Mouse (Mus musculus): Measurements from ENCODE around the gene Hic1. TPM values are rescaled to one million over a fixed set of nuclear protein-coding genes. Genes with fewer than 3 reads are reported as not detected.
A peak's percentile ranks its signal among the peaks of the same experiment; 100 is the strongest.

Gene Hic1
- polyA plus RNA-seq, 1 experiment from 2014 or later: 16.2 TPM

DNA sequence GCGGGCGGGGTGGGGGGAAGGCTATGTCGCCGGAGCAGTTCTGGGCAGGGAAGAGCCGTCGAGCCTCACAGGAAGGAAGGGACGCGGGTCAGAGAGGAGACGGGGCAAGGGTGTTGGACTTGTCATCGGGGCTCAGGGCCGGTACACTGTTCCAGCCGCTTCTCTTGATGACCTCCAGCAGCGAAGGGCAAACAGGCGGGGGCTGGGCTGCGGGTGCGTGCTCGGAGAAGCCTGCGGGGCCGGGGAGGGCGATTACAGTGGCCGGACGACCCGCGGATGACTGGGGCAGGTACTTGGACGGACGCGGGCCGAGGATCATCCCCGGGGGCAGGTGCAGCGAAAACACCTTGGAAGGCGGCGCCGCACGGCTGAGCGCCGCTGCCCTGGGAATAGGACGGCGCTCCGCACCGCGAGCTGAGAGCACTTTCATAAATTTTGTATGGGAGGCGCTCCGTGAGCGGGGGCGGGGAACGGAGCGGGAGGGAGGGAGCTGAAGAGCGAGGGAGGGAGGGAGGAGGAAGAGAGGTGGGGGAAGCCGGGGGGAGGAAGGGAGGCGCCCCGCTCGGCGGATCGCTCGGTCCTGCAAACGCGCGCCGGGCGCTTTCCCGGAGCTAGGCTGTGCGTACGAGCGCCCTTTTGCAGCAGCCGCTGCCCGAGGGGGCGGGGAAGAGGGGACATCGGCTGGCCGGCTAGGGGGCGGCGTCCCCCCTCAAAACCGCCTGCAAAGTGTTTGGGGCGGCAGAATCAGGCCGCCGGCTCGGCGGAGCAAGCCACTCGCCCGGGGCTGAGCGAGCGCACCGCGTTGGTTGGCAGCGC, 24.1 kb upstream of the Hic1 start, which contains the start of gene Rtn4rl1:
TSS of gene Rtn4rl1 (plus strand) at position 528 of the 816 bp plus-strand sequence.
- H3K36me3 ChIP-seq (ENCODE audit: insufficient read depth, low read length): no peaks in the 10 kb centered on the region
- H3K4me3 ChIP-seq (ENCODE audit: low read length): peak within 1 kb of the TSS; percentile 60
- H3K27ac ChIP-seq (ENCODE audit: low read length): no peak within 1 kb of the TSS
- WGBS: under 1% methylated on average over 80 of the region's 84 CpGs
- peaks cover 55% of the 10 kb centered on the region for H3K27me3 ChIP-seq (ENCODE audit: insufficient read depth, low read length)
- peak within 1 kb of the TSS; percentile 65 for H3K9ac ChIP-seq (replicated peaks; ENCODE audit: low read length)
- peaks cover 39% of the 10 kb centered on the region for H3K4me1 ChIP-seq (ENCODE audit: insufficient read depth, low read length)
- H3K4me2 ChIP-seq (replicated peaks; ENCODE audit: low read depth, low read length): peak within 1 kb of the TSS; percentile 87
- H3K9me3 ChIP-seq (ENCODE audit: low read length): no peaks in the 10 kb centered on the region
- ATAC-seq (ENCODE audit: low FRiP score, low TSS enrichment): peak; percentile 24; the same call in 1 of the 2 replicates

DNA sequence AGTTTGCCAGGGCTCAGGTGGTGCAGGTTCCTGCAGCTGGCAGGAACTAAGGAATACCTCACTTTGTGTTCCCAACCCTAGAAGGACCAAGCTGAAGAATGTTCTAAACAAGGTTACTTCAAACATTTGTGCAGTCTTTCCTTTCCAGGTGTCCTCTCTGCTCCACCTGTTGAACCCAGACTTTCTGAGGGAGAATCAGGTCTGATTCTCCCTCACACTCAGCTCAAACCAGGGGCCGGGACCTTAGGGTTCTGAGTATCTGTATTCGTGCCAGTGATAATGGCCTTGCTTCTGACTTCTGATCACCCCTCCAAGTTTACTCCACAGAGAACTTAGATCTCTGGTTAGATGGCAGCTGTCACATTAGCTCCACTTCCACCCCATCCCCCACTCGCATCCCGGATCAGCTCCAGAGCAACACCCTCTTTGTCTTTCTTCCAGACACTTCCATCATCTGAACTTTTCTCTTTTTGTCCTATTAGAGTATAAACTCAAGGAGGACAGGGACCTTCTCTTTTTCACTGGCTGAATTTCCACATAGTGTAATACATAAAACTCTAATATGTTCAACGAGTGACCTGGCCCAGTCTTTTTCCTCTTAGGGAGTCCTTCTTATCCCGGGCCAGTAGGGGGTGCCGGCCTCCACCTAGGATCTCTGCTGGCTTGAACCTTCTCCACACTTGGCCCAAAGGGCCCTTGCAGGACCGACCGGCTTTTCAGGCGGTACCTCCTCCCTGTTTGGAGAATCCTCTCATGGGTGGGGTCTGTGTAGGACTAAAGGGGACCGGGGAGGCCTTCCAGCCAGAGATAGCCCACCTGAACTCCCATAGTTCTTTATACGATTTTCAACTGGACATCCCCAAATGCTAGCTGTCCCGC, 23.3 kb upstream of the Hic1 start:
- peak overlapping the region; percentile 65; the same call in 1 of the 2 replicates for H3K9ac ChIP-seq (replicated peaks; ENCODE audit: low read length)
- H3K4me2 ChIP-seq (replicated peaks; ENCODE audit: low read depth, low read length): peak overlapping the region; percentile 87
- WGBS: 25% methylated on average over 13 of the region's 13 CpGs
- ATAC-seq (ENCODE audit: low FRiP score, low TSS enrichment): peak; percentile 60
- peaks cover 51% of the 10 kb centered on the region for H3K27me3 ChIP-seq (ENCODE audit: insufficient read depth, low read length)
- H3K36me3 ChIP-seq (ENCODE audit: insufficient read depth, low read length): no peaks in the 10 kb centered on the region
- H3K27ac ChIP-seq (ENCODE audit: low read length): no peak overlapping the region
- peak overlapping the region; percentile 60 for H3K4me3 ChIP-seq (ENCODE audit: low read length)
- H3K4me1 ChIP-seq (ENCODE audit: insufficient read depth, low read length): peaks cover 39% of the 10 kb centered on the region
- H3K9me3 ChIP-seq (ENCODE audit: low read length): no peaks in the 10 kb centered on the region

DNA sequence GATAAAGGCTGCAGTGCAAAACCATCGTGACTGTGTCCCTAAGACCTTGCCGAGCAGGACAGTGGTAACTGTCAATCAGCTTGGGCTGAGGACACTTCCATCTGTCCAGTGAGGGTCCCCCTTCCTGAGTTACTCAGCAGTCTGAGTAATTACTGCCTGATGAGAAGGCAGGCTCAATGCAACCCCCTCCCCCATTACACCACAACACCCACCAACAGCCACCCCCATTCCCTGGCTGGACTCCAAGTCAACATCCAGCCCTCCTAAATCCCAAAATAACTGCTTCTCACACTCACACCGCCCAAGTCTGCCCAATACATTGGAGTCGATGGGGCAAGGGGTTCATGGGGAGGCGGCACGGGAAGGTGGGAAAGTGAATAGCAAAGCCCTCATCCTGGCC, 22.5 kb upstream of the Hic1 start:
- WGBS: 56% methylated on average over 6 of the region's 6 CpGs

DNA sequence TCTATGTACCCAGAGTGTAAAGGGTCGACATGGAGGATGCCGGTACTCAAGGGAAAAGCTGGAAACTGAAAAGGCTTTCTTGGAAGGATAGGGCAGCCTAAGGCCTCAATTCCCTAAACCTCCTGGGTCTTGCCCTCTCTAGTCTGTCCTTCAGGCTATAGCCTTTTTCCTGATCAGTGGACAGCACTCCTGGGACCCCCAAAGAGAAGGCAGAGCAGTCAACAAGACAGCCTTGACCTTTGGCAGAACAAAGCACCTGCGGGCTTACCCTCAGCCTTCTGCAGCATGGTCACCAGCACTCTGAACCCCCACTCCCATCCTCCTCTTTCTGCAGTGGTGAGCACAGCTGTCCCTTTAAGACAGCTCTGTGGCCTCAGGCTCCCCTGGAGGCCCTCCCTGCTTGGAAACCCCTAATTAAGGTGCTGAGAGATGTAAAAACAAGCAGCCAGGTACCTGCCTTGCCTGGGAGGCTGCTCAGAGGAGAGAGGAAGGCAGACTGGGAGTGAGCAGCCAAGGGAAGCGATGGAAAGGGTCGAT, 21.7 kb upstream of the Hic1 start, which contains the start of gene Dph1:
TSS of gene Dph1 (minus strand) at position 337 of the 537 bp plus-strand sequence.
- H3K36me3 ChIP-seq (ENCODE audit: insufficient read depth, low read length): no peaks in the 10 kb centered on the region
- H3K27ac ChIP-seq (ENCODE audit: low read length): peak within 1 kb of the TSS; percentile 23; the same call in 1 of the 2 replicates
- peaks cover 37% of the 10 kb centered on the region for H3K27me3 ChIP-seq (ENCODE audit: insufficient read depth, low read length)
- WGBS: 57% methylated on average over 5 of the region's 5 CpGs
- H3K4me3 ChIP-seq (ENCODE audit: low read length): peak within 1 kb of the TSS; percentile 90
- H3K9me3 ChIP-seq (ENCODE audit: low read length): no peaks in the 10 kb centered on the region
- H3K4me2 ChIP-seq (replicated peaks; ENCODE audit: low read depth, low read length): peak within 1 kb of the TSS; percentile 94
- peaks cover 39% of the 10 kb centered on the region for H3K4me1 ChIP-seq (ENCODE audit: insufficient read depth, low read length)
- ATAC-seq (ENCODE audit: low FRiP score, low TSS enrichment): no peak
- H3K9ac ChIP-seq (replicated peaks; ENCODE audit: low read length): peak within 1 kb of the TSS; percentile 77

More for the DNA sequence above, 22.5 kb upstream of the Hic1 start:
- no peaks in the 10 kb centered on the region for H3K36me3 ChIP-seq (ENCODE audit: insufficient read depth, low read length)
- no peak overlapping the region for H3K27ac ChIP-seq (ENCODE audit: low read length)
- no peak overlapping the region for H3K9ac ChIP-seq (replicated peaks; ENCODE audit: low read length)
- H3K27me3 ChIP-seq (ENCODE audit: insufficient read depth, low read length): peaks cover 46% of the 10 kb centered on the region
- ATAC-seq (ENCODE audit: low FRiP score, low TSS enrichment): no peak
- peaks cover 39% of the 10 kb centered on the region for H3K4me1 ChIP-seq (ENCODE audit: insufficient read depth, low read length)
- no peak overlapping the region for H3K4me2 ChIP-seq (replicated peaks; ENCODE audit: low read depth, low read length)
- H3K4me3 ChIP-seq (ENCODE audit: low read length): no peak overlapping the region
- no peaks in the 10 kb centered on the region for H3K9me3 ChIP-seq (ENCODE audit: low read length)

DNA sequence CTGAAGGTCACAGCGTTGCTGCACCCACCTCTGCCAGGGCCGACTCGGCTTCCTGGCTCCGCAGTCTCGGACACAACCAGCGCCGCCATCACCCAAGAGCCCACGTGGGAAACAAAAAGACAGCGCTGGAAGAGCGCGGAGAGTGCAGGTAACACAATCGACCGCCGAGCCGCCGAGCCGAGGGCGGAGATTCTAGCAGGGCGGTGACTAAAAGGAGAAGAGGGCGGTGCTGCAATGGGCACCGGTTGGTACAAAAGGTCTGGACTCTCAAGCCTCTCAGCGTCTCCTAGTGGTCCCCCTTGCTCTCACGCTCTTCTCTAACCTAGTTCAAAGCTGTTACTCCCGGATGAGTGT, 21.0 kb upstream of the Hic1 start:
- peak; percentile 81 for ATAC-seq (ENCODE audit: low FRiP score, low TSS enrichment)
- Histone ChIP-seq H3K4me1 (ENCODE audit: insufficient read depth, low read length) (peaks cover 38% of the 10 kb centered on the region), H3K36me3 (ENCODE audit: insufficient read depth, low read length) (no peaks in the 10 kb centered on the region), H3K4me3 (ENCODE audit: low read length) (peak overlapping the region; percentile 90), H3K9ac (replicated peaks; ENCODE audit: low read length) (peak overlapping the region; percentile 77), H3K4me2 (replicated peaks; ENCODE audit: low read depth, low read length) (peak overlapping the region; percentile 94), H3K27ac (ENCODE audit: low read length) (peak overlapping the region; percentile 23; the same call in 1 of the 2 replicates), H3K9me3 (ENCODE audit: low read length) (no peaks in the 10 kb centered on the region), H3K27me3 (ENCODE audit: insufficient read depth, low read length) (peaks cover 31% of the 10 kb centered on the region)
- under 1% methylated on average over 24 of the region's 24 CpGs for WGBS

DNA sequence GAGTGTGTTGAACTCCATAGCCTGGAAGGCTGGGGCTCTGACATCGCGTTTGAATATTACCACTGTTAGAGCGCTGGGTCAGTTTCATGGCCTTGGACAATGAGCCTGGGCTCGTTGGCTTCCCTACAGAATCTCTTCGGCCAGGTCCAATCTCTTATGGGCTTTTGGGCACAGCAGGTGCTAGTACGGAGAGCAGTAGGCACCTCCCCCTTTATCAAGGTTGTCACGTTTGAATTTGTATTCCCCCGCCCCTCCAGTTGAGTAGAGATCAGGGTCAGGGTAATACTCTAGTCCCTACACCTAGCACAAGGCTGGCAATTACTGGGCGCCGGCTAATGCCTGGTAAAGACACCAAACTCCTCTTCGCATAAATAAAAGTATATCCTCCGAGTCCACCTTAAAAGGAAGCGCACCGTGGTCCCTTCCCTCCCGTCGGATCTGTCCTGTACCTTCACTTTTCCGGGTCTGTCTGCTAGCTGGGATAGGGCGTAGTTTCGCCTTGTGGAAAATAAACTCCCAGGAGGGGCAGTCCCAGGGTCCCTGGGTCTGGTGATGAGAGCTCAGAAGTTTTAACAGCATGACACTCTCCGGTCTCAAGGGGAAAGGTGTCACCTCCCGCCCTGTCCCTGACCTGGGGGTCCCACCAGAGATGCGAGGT, 20.5 kb upstream of the Hic1 start:
- Histone ChIP-seq H3K4me2 (replicated peaks; ENCODE audit: low read depth, low read length) (peak overlapping the region; percentile 94), H3K4me3 (ENCODE audit: low read length) (peak overlapping the region; percentile 90), H3K9me3 (ENCODE audit: low read length) (no peaks in the 10 kb centered on the region), H3K9ac (replicated peaks; ENCODE audit: low read length) (peak overlapping the region; percentile 77), H3K27ac (ENCODE audit: low read length) (peak overlapping the region; percentile 23; the same call in 1 of the 2 replicates), H3K4me1 (ENCODE audit: insufficient read depth, low read length) (peaks cover 33% of the 10 kb centered on the region), H3K27me3 (ENCODE audit: insufficient read depth, low read length) (peaks cover 26% of the 10 kb centered on the region), H3K36me3 (ENCODE audit: insufficient read depth, low read length) (no peaks in the 10 kb centered on the region)
- peak; percentile 18; the same call in 1 of the 2 replicates for ATAC-seq (ENCODE audit: low FRiP score, low TSS enrichment)
- WGBS: under 1% methylated on average over 22 of the region's 22 CpGs

DNA sequence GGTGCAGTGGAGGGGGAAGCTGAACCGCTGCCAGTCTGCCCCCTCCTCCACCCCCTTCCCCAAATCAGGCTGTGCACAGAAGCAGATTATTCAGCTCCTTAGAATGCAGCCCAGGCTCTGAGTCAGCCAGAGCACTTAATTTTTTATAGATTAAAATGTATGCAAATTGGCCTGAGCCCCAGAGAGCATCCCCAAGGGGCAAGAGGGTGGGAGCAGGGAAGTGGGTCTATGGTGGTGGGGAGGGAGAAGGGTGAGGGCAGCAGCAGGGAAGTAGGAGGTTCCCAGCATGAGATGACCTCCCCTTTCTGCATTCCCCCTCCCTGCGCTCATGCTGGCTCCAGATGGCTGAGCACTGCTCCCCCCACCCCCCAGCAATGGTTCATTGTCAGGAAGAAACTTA, 15.7 kb upstream of the Hic1 start:
- Histone ChIP-seq H3K4me2 (replicated peaks; ENCODE audit: low read depth, low read length) (no peak overlapping the region), H3K9me3 (ENCODE audit: low read length) (no peaks in the 10 kb centered on the region), H3K4me3 (ENCODE audit: low read length) (no peak overlapping the region), H3K4me1 (ENCODE audit: insufficient read depth, low read length) (peaks cover 8% of the 10 kb centered on the region), H3K9ac (replicated peaks; ENCODE audit: low read length) (no peak overlapping the region), H3K36me3 (ENCODE audit: insufficient read depth, low read length) (peaks cover 27% of the 10 kb centered on the region), H3K27ac (ENCODE audit: low read length) (no peak overlapping the region), H3K27me3 (ENCODE audit: insufficient read depth, low read length) (no peaks in the 10 kb centered on the region)
- 75% methylated on average over 2 of the region's 2 CpGs for WGBS
- ATAC-seq (ENCODE audit: low FRiP score, low TSS enrichment): no peak

DNA sequence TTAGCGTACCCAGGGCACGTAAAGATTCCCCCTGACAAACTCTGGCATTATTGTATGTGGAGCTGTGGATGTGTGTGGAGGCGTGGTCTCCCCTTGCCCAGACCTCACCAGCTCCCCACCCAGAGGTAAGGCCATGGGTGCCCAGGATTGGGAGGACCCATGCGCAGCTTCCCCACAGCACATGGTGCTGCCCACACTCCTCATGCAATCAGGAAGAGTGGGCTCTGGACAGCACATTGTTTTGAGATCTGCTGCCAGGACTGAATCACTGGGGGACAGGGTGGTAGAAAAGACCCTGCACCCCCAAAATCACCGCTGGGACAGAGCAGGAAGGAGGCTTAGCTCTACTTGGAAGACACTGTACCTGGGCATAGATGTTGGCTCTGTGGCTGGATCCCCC, 15.3 kb upstream of the Hic1 start:
- Histone ChIP-seq H3K36me3 (ENCODE audit: insufficient read depth, low read length) (peaks cover 27% of the 10 kb centered on the region), H3K4me2 (replicated peaks; ENCODE audit: low read depth, low read length) (no peak overlapping the region), H3K4me1 (ENCODE audit: insufficient read depth, low read length) (peaks cover 6% of the 10 kb centered on the region), H3K9me3 (ENCODE audit: low read length) (no peaks in the 10 kb centered on the region), H3K4me3 (ENCODE audit: low read length) (no peak overlapping the region), H3K27ac (ENCODE audit: low read length) (no peak overlapping the region), H3K27me3 (ENCODE audit: insufficient read depth, low read length) (no peaks in the 10 kb centered on the region), H3K9ac (replicated peaks; ENCODE audit: low read length) (no peak overlapping the region)
- no peak for ATAC-seq (ENCODE audit: low FRiP score, low TSS enrichment)
- WGBS: 90% methylated on average over 5 of the region's 5 CpGs

DNA sequence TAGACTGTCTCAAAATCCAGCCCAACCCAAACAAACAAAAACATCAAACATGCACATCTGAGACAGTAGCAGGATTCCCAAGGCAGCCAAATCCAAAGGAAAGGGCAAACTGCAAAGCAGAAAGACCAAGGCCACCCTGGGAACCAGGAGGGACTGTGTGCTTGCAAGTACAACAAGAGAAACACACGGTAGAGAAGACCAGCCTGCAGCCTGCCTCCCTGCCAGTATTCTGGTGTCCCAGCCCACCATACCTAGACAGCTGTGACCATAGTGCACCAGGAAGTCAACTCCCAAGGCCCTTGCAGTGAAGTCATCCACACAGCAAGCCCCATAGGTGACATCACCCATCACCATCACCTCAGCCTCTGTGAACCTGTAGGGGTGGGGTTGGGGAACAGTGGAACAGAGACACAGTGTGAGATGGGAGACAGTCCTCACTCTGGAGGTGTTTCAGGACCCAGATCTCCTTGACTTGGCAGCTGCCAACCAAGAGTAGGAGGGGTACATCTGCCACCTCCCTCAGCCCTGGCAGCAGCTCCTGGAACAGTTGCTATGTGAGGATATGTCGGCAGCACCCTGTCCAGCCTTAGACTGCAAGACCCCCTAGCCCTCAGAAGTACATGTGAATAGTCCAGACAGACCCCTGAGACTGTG, 14.7 kb upstream of the Hic1 start:
- ATAC-seq (ENCODE audit: low FRiP score, low TSS enrichment): no peak
- Histone ChIP-seq H3K4me2 (replicated peaks; ENCODE audit: low read depth, low read length) (no peak overlapping the region), H3K27me3 (ENCODE audit: insufficient read depth, low read length) (no peaks in the 10 kb centered on the region), H3K27ac (ENCODE audit: low read length) (no peak overlapping the region), H3K4me1 (ENCODE audit: insufficient read depth, low read length) (peaks cover 6% of the 10 kb centered on the region), H3K36me3 (ENCODE audit: insufficient read depth, low read length) (peaks cover 27% of the 10 kb centered on the region), H3K9ac (replicated peaks; ENCODE audit: low read length) (no peak overlapping the region), H3K9me3 (ENCODE audit: low read length) (no peaks in the 10 kb centered on the region), H3K4me3 (ENCODE audit: low read length) (no peak overlapping the region)
- WGBS: 88% methylated on average over 2 of the region's 2 CpGs

Data from kidney, embryonic 16.5 days (tissue).